Mouse (Mus musculus): ENCODE results near the gene Rsph6a. TPM values are rescaled to one million over a fixed set of nuclear protein-coding genes. Genes with fewer than 3 reads are reported as not detected.

The Rsph6a gene
- polyA plus RNA-seq, 1 experiment = not detected

- H3K4me1 ChIP-seq = peaks cover 28% of the 10 kb centered on the region
These were observed 36.6 kb upstream of the Rsph6a start for GRCm38 (mm10) chr7:19017909-19018308.

DNA sequence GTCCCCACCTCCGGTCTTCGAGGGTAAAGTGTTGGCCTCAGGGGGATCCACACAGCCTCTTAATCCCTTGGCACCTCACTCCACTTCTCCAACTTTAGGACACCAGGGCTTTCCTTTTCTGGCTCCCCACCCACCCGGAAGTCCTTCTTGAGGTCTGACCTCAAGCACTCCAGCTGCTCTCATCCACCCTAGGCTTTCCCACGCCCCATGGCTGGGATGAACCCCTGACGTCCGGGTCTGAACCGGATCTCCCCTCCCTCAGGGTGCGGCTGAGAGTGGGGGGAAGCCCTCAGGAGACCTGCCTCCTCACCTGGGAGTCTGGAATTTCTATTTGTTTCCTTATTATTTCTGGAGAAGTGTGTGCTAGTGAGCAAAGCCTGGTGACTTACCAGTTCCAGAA lies 33.4 kb upstream of the Rsph6a start:
- Histone ChIP-seq H3K4me1 (peaks cover 52% of the 10 kb centered on the region), H3K9me3 (no peaks in the 10 kb centered on the region), H3K27me3 (replicated peaks) (peaks cover 36% of the 10 kb centered on the region), H3K36me3 (replicated peaks; ENCODE audit: low read length) (no peaks in the 10 kb centered on the region), H3K4me3 (replicated peaks) (peak overlapping the region; percentile 57)
- no peak for TF ChIP-seq GATA1 (IDR thresholded peaks at IDR 0.05; ENCODE audit: borderline replicate concordance, low read length)
- TF ChIP-seq FLI1 (IDR thresholded peaks at IDR 0.05; ENCODE audit: low read length) = no peak

More at GRCm38 (mm10) chr7:19017909-19018308, 36.6 kb upstream of the Rsph6a start:
- Histone ChIP-seq H3K27me3 (replicated peaks) (peaks cover 43% of the 10 kb centered on the region), H3K9me3 (no peaks in the 10 kb centered on the region), H3K36me3 (replicated peaks; ENCODE audit: low read length) (no peaks in the 10 kb centered on the region), H3K4me3 (replicated peaks) (no peak overlapping the region)
- TF ChIP-seq GATA1 (IDR thresholded peaks at IDR 0.05; ENCODE audit: borderline replicate concordance, low read length) (no peak), FLI1 (IDR thresholded peaks at IDR 0.05; ENCODE audit: low read length) (no peak)

GRCm38 (mm10) chr7:19022189-19022958 lies 32.1 kb upstream of the Rsph6a start:
- no peaks in the 10 kb centered on the region for H3K36me3 ChIP-seq (replicated peaks; ENCODE audit: low read length)
- H3K4me1 ChIP-seq = peaks cover 63% of the 10 kb centered on the region
- H3K27me3 ChIP-seq (replicated peaks) = peaks cover 36% of the 10 kb centered on the region
- H3K4me3 ChIP-seq (replicated peaks) = no peak overlapping the region
- no peaks in the 10 kb centered on the region for H3K9me3 ChIP-seq
- TF ChIP-seq FLI1 (IDR thresholded peaks at IDR 0.05; ENCODE audit: low read length) (no peak), GATA1 (IDR thresholded peaks at IDR 0.05; ENCODE audit: borderline replicate concordance, low read length) (no peak)

- Histone ChIP-seq H3K9me3 (no peaks in the 10 kb centered on the region), H3K27me3 (replicated peaks) (peaks cover 36% of the 10 kb centered on the region), H3K4me1 (peaks cover 71% of the 10 kb centered on the region), H3K4me3 (replicated peaks) (peak within 1 kb of the TSS; percentile 95), H3K36me3 (replicated peaks; ENCODE audit: low read length) (peaks cover 4% of the 10 kb centered on the region)
- TF ChIP-seq FLI1 (IDR thresholded peaks at IDR 0.05; ENCODE audit: low read length) = no peak
- TF ChIP-seq GATA1 (IDR thresholded peaks at IDR 0.05; ENCODE audit: borderline replicate concordance, low read length) = no peak
These were observed 31.1 kb upstream of the Rsph6a start, which contains the start of gene Foxa3 for GRCm38 (mm10) chr7:19023357-19023814. Gene Foxa3 (minus strand): TSS chr7:19023538.

DNA sequence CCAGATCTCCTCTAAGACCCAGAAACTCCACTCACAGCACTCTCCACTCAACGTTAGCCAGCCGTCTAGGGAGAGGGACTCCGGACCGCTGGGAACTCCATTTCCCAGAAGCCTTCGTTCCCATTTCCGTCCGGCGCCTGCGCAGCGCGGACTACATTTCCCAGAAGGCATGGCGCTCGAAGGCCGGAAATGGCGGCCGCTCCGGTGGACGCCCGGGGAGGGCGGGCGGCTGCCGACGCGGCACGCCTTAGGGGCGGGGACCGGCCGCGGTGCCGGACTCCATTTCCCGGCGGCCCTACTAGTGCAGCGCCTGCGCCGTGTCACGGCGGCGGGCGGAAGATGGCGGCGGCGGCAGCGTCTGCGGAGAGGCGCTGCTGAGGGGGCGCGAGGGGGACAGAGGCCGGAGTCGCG lies 30.4 kb upstream of the Rsph6a start, which contains the start of gene Sympk:
TSS of gene Sympk (plus strand) at position 282 of the 411 bp plus-strand sequence.
- H3K36me3 ChIP-seq (replicated peaks; ENCODE audit: low read length) = peaks cover 11% of the 10 kb centered on the region
- H3K27me3 ChIP-seq (replicated peaks) = peaks cover 34% of the 10 kb centered on the region
- peaks cover 76% of the 10 kb centered on the region for H3K4me1 ChIP-seq
- no peaks in the 10 kb centered on the region for H3K9me3 ChIP-seq
- no peak for TF ChIP-seq GATA1 (IDR thresholded peaks at IDR 0.05; ENCODE audit: borderline replicate concordance, low read length)
- TF ChIP-seq FLI1 (IDR thresholded peaks at IDR 0.05; ENCODE audit: low read length) = peak; percentile 85
- H3K4me3 ChIP-seq (replicated peaks) = peak within 1 kb of the TSS; percentile 95

DNA sequence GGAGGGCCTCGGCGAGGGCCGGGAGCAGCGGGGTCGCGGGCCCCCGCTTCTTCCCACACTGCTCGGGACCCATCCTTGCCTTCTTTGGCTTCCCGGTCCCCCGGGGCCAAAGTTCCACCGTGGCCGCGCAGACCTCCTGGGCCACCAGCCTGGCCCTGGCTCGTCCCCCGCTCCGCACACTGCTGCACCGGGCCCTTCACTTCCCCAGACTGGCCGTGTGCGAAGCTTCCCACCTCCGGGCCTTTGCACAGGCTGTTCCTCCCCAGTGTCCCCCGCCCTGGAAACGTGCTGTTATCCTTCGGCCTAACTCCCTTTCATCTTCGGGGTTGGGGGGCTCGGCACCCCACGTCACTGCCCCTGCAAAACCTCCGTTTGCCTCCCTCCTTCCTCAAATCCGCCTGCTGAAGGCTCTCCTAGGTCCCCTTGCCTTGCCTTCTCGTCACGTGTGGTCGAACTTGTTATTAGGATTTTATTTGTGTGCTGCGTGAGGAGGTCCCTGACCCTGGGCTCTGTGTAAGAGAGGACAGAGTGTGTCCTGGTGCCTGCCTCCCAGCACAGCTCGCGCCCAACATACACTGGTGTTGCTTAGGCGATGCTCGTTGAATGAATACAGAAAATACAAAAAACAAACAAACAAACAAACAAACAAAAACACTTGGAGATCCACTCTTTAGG lies 29.8 kb upstream of the Rsph6a start:
- Histone ChIP-seq H3K4me1 (peaks cover 76% of the 10 kb centered on the region), H3K9me3 (no peaks in the 10 kb centered on the region), H3K4me3 (replicated peaks) (peak overlapping the region; percentile 95), H3K27me3 (replicated peaks) (peaks cover 31% of the 10 kb centered on the region), H3K36me3 (replicated peaks; ENCODE audit: low read length) (peaks cover 17% of the 10 kb centered on the region)
- TF ChIP-seq FLI1 (IDR thresholded peaks at IDR 0.05; ENCODE audit: low read length) (no peak), GATA1 (IDR thresholded peaks at IDR 0.05; ENCODE audit: borderline replicate concordance, low read length) (no peak)

DNA sequence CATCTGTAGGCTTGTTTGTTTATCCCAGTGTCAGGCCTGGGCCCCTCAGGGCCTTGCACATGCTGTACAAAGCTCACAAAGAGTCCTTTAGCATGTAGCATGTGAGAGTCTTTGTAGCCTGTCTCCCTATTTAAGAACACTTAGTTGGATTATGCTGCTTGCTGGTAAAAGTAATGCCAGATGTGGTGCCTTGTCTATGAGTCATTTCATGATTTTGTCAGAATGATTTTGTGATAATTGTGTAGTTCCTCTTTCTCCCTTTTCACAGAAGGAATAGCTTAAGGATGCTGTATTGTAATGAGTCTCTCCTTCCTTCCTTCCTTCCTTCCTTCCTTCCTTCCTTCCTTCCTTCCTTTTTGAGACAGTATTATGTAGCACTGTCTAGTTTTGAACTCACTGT lies 26.4 kb upstream of the Rsph6a start:
- peaks cover 5% of the 10 kb centered on the region for H3K27me3 ChIP-seq (replicated peaks)
- peaks cover 49% of the 10 kb centered on the region for H3K36me3 ChIP-seq (replicated peaks; ENCODE audit: low read length)
- no peaks in the 10 kb centered on the region for H3K9me3 ChIP-seq
- peaks cover 54% of the 10 kb centered on the region for H3K4me1 ChIP-seq
- H3K4me3 ChIP-seq (replicated peaks) = no peak overlapping the region
- TF ChIP-seq FLI1 (IDR thresholded peaks at IDR 0.05; ENCODE audit: low read length) (no peak), GATA1 (IDR thresholded peaks at IDR 0.05; ENCODE audit: borderline replicate concordance, low read length) (no peak)

DNA sequence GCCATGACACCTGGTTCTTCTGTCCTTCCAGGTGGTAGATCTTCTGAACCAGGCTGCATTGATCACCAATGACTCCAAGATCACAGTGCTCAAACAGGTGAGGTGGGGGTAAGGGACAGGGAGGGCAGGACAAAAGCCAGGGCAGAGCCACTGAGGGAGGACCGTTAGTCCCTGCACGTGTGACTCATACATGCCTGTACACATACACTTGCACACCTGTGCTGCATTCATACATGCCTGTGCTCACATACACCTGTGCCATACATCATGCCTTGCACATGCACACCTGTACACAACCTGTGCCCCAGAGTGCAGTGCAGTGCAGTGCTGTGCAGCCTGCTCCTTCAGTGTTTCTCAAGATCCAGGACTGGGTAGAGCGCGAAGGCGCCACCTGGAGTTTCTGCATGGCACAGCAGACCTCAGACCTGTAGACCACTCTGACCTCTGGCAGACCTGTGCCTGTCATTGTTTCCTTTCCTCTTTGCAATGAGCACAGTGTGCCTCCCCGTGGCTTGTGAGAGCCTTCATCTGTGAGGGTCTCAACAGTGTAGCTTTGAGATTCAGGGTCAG lies 25.3 kb upstream of the Rsph6a start:
- no peaks in the 10 kb centered on the region for H3K9me3 ChIP-seq
- no peak for TF ChIP-seq GATA1 (IDR thresholded peaks at IDR 0.05; ENCODE audit: borderline replicate concordance, low read length)
- TF ChIP-seq FLI1 (IDR thresholded peaks at IDR 0.05; ENCODE audit: low read length) = no peak
- H3K4me1 ChIP-seq = peaks cover 45% of the 10 kb centered on the region
- no peaks in the 10 kb centered on the region for H3K27me3 ChIP-seq (replicated peaks)
- H3K36me3 ChIP-seq (replicated peaks; ENCODE audit: low read length) = peaks cover 60% of the 10 kb centered on the region
- H3K4me3 ChIP-seq (replicated peaks) = peak overlapping the region; percentile 62

GRCm38 (mm10) chr7:19031641-19032040 lies 22.8 kb upstream of the Rsph6a start:
- peaks cover 25% of the 10 kb centered on the region for H3K4me1 ChIP-seq
- H3K9me3 ChIP-seq = no peaks in the 10 kb centered on the region
- H3K36me3 ChIP-seq (replicated peaks; ENCODE audit: low read length) = peaks cover 84% of the 10 kb centered on the region
- no peaks in the 10 kb centered on the region for H3K27me3 ChIP-seq (replicated peaks)
- TF ChIP-seq FLI1 (IDR thresholded peaks at IDR 0.05; ENCODE audit: low read length) (no peak), GATA1 (IDR thresholded peaks at IDR 0.05; ENCODE audit: borderline replicate concordance, low read length) (no peak)
- H3K4me3 ChIP-seq (replicated peaks) = no peak overlapping the region
